Mouse (Mus musculus) midbrain, embryonic 14.5 days (tissue): ENCODE measurements around the gene Cmtm2b. TPM values are rescaled to one million over a fixed set of nuclear protein-coding genes. Genes with fewer than 3 reads are reported as not detected.

Experiments used
- ATAC-seq: fragments of 200-750 bp; cut with Nextera tagmentation; 2 replicates; pipeline ENCODE4 v1.8.0; 2017; ENCODE audit warnings: moderate number of reproducible peaks, moderate library complexity; ENCODE audit not compliant: low FRiP score, low TSS enrichment
- DNase-seq: peaks from one replicate; pipeline ENCODE4 v3.0.0-alpha.2; 2015
- H3K27ac ChIP-seq: fragments of 300-500 bp; sonication (generic); replicated peaks from 2 replicates; pipeline ENCODE4 v1.5.1; 2014; ENCODE audit warnings: mild to moderate bottlenecking, low read depth, low read length, moderate library complexity
- H3K27me3 ChIP-seq: fragments of 300-500 bp; sonication (generic); 2 replicates; pipeline ENCODE4 v1.6.1; 2014; ENCODE audit warnings: low read length, control low read depth, mixed read lengths; ENCODE audit not compliant: control insufficient read depth, insufficient read depth
- H3K36me3 ChIP-seq: fragments of 300-500 bp; sonication (generic); 2 replicates; pipeline ENCODE4 v1.6.1; 2014; ENCODE audit warnings: low read length, control low read depth; ENCODE audit not compliant: control insufficient read depth, insufficient read depth
- H3K4me1 ChIP-seq: fragments of 300-500 bp; sonication (generic); 2 replicates; pipeline ENCODE4 v1.6.1; 2014; ENCODE audit warnings: mild to moderate bottlenecking, antibody characterized with exemption, low read length, control low read depth; ENCODE audit not compliant: control insufficient read depth, insufficient read depth
- H3K4me2 ChIP-seq: fragments of 300-500 bp; sonication (generic); 2 replicates; pipeline ENCODE4 v1.6.1; 2014; ENCODE audit warnings: mild to moderate bottlenecking, low read length, moderate library complexity
- H3K4me3 ChIP-seq: fragments of 300-500 bp; sonication (generic); replicated peaks from 2 replicates; pipeline ENCODE4 v1.5.1; 2014; ENCODE audit warnings: low read depth, low read length
- H3K9ac ChIP-seq: fragments of 300-500 bp; sonication (generic); replicated peaks from 2 replicates; pipeline ENCODE4 v1.6.1; 2014; ENCODE audit warnings: mild to moderate bottlenecking, low read length, moderate library complexity
- H3K9me3 ChIP-seq: fragments of 300-500 bp; sonication (generic); 2 replicates; pipeline ENCODE4 v1.6.1; 2016; ENCODE audit warnings: low read length, control low read depth, mixed read lengths; ENCODE audit not compliant: control insufficient read depth
- WGBS: fragments of 180-500 bp; shearing (Covaris S2); extraction: QIAGEN DNeasy Blood & Tissue Kit; methylation state at CpG from one replicate; pipeline ENCODE4 v1.1.7; 2014; 5-methylcytosine and 5-hydroxymethylcytosine counted together
- polyA plus RNA-seq: library from polyadenylated mRNA; unstranded; fragments of >200 nt; fragmentation: Nextera tagmentation; extraction: Ambion mirVana; gene quantifications from 2 replicates; pipeline ENCODE4 v1.2.1, GENCODE M21; 2014

Gene Cmtm2b
- polyA plus RNA-seq, 1 experiment from 2014 or later: not detected

GRCm38 (mm10) chr8:104370071-104370470 lies 48.0 kb downstream of the Cmtm2b start:
- DNase-seq (no peak), ATAC-seq (no peak)
- Histone ChIP-seq H3K4me2 (no peak overlapping the region), H3K9me3 (no peaks in the 10 kb centered on the region), H3K4me1 (peaks cover 10% of the 10 kb centered on the region; the same call in 1 of the 2 replicates), H3K4me3 (no peak overlapping the region), H3K27ac (no peak overlapping the region), H3K27me3 (no peaks in the 10 kb centered on the region), H3K9ac (no peak overlapping the region), H3K36me3 (no peaks in the 10 kb centered on the region)
- WGBS: 69% methylated on average over 6 of the region's 6 CpGs

- H3K36me3 ChIP-seq: no peaks in the 10 kb centered on the region
- no peak overlapping the region for H3K4me3 ChIP-seq
- H3K27me3 ChIP-seq: no peaks in the 10 kb centered on the region
- peaks cover 16% of the 10 kb centered on the region for H3K4me1 ChIP-seq
- 92% methylated on average over 6 of the region's 6 CpGs for WGBS
- H3K27ac ChIP-seq: no peak overlapping the region
- no peak for ATAC-seq
- DNase-seq: no peak
- H3K4me2 ChIP-seq: no peak overlapping the region
- H3K9me3 ChIP-seq: no peaks in the 10 kb centered on the region
- no peak overlapping the region for H3K9ac ChIP-seq
These were observed 49.1 kb downstream of the Cmtm2b start for GRCm38 (mm10) chr8:104371121-104371520.

- no peak overlapping the region for H3K9ac ChIP-seq
- H3K4me1 ChIP-seq: peaks cover 20% of the 10 kb centered on the region
- no peak overlapping the region for H3K4me2 ChIP-seq
- no peaks in the 10 kb centered on the region for H3K9me3 ChIP-seq
- H3K27ac ChIP-seq: 0 out of 2 replicates have a peak overlapping the region, but pooled peaks have one; percentile 45
- 84% methylated on average over 11 of the region's 11 CpGs for WGBS
- H3K4me3 ChIP-seq: no peak overlapping the region
- no peaks in the 10 kb centered on the region for H3K36me3 ChIP-seq
- DNase-seq (no peak), ATAC-seq (no peak)
- H3K27me3 ChIP-seq: no peaks in the 10 kb centered on the region
These were observed 51.7 kb downstream of the Cmtm2b start for GRCm38 (mm10) chr8:104373779-104374178.

GRCm38 (mm10) chr8:104374269-104374668 lies 52.2 kb downstream of the Cmtm2b start:
- H3K9me3 ChIP-seq: no peaks in the 10 kb centered on the region
- H3K36me3 ChIP-seq: no peaks in the 10 kb centered on the region
- H3K4me2 ChIP-seq: no peak overlapping the region
- H3K4me3 ChIP-seq: no peak overlapping the region
- 51% methylated on average over 11 of the region's 11 CpGs for WGBS
- H3K27ac ChIP-seq: 0 out of 2 replicates have a peak overlapping the region, but pooled peaks have one; percentile 45
- H3K4me1 ChIP-seq: peaks cover 20% of the 10 kb centered on the region
- ATAC-seq (no peak), DNase-seq (no peak)
- H3K9ac ChIP-seq: no peak overlapping the region
- H3K27me3 ChIP-seq: no peaks in the 10 kb centered on the region

GRCm38 (mm10) chr8:104374864-104375846 lies 53.1 kb downstream of the Cmtm2b start:
- Histone ChIP-seq H3K36me3 (no peaks in the 10 kb centered on the region), H3K9me3 (no peaks in the 10 kb centered on the region), H3K4me3 (no peak overlapping the region), H3K4me2 (no peak overlapping the region), H3K27me3 (no peaks in the 10 kb centered on the region), H3K4me1 (peaks cover 18% of the 10 kb centered on the region), H3K9ac (no peak overlapping the region), H3K27ac (0 out of 2 replicates have a peak overlapping the region, but pooled peaks have one; percentile 13)
- DNase-seq (peak; percentile 25), ATAC-seq (no peak)
- WGBS: 50% methylated on average over 14 of the region's 14 CpGs

- Histone ChIP-seq H3K4me2 (no peak overlapping the region), H3K36me3 (no peaks in the 10 kb centered on the region), H3K27me3 (no peaks in the 10 kb centered on the region), H3K4me1 (peaks cover 18% of the 10 kb centered on the region), H3K9me3 (no peaks in the 10 kb centered on the region), H3K9ac (no peak overlapping the region), H3K27ac (0 out of 2 replicates have a peak overlapping the region, but pooled peaks have one; percentile 13), H3K4me3 (no peak overlapping the region)
- ATAC-seq (no peak), DNase-seq (no peak)
- WGBS: 50% methylated on average over 5 of the region's 5 CpGs
These were observed 53.9 kb downstream of the Cmtm2b start for GRCm38 (mm10) chr8:104375959-104376358.

GRCm38 (mm10) chr8:104376669-104377068 lies 54.6 kb downstream of the Cmtm2b start:
- no peaks in the 10 kb centered on the region for H3K9me3 ChIP-seq
- no peak overlapping the region for H3K9ac ChIP-seq
- 0 out of 2 replicates have a peak overlapping the region, but pooled peaks have one; percentile 37 for H3K27ac ChIP-seq
- DNase-seq (no peak), ATAC-seq (no peak)
- no peak overlapping the region for H3K4me3 ChIP-seq
- no peaks in the 10 kb centered on the region for H3K27me3 ChIP-seq
- no peaks in the 10 kb centered on the region for H3K36me3 ChIP-seq
- H3K4me1 ChIP-seq: peaks cover 18% of the 10 kb centered on the region
- 48% methylated on average over 11 of the region's 11 CpGs for WGBS
- H3K4me2 ChIP-seq: no peak overlapping the region

GRCm38 (mm10) chr8:104379301-104379836 lies 57.3 kb downstream of the Cmtm2b start:
- no peak for ATAC-seq
- no peak for DNase-seq
- WGBS: 54% methylated on average over 10 of the region's 10 CpGs
- Histone ChIP-seq H3K9ac (no peak overlapping the region), H3K4me2 (no peak overlapping the region), H3K9me3 (no peaks in the 10 kb centered on the region), H3K4me1 (peaks cover 22% of the 10 kb centered on the region), H3K27ac (no peak overlapping the region), H3K36me3 (no peaks in the 10 kb centered on the region), H3K4me3 (no peak overlapping the region), H3K27me3 (no peaks in the 10 kb centered on the region)
